Mouse (Mus musculus) olfactory bulb, adult 2 months (tissue): ENCODE results near the gene Lrrc8a.

Experiments used
- CTCF ChIP-seq: fragments of 200-500 bp; IDR thresholded peaks from 2 replicates; pipeline ENCODE4 v1.5.1; 2012; ENCODE audit warnings: low read depth, mild to moderate bottlenecking, low read length, moderate library complexity; ENCODE audit not compliant: insufficient read depth
- POLR2A ChIP-seq: fragments of 200-500 bp; IDR thresholded peaks from 2 replicates; pipeline ENCODE4 v1.6.1; 2012; ENCODE audit warnings: mild to moderate bottlenecking, low read depth, low read length, moderate library complexity; ENCODE audit not compliant: insufficient read depth

GRCm38 (mm10) chr2:30214745-30215144 is 22.8 kb upstream of the Lrrc8a start:
- TF ChIP-seq CTCF (no peak), POLR2A (no peak)
